Mouse (Mus musculus) E14TG2a.4 (cell line): ENCODE results near the gene Bpgm.

Experiments
- CTCF ChIP-seq: conservative IDR thresholded peaks from 2 replicates; pipeline ENCODE4 v1.5.1; 2014; ENCODE audit warnings: low read length
- NANOG ChIP-seq: IDR thresholded peaks from 2 replicates; pipeline ENCODE4 v1.6.1; 2014; ENCODE audit warnings: borderline replicate concordance, low read length, mixed read lengths

GRCm38 (mm10) chr6:34515783-34516099 is 39.7 kb downstream of the Bpgm start:
- TF ChIP-seq CTCF = no peak
- TF ChIP-seq NANOG = no peak
